Mouse (Mus musculus) stomach, postnatal 0 days (tissue): ENCODE data around the gene Pctp. TPM values are rescaled to one million over a fixed set of nuclear protein-coding genes. Genes with fewer than 3 reads are reported as not detected.

Experiments
- ATAC-seq: fragments of 200-750 bp; cut with Nextera tagmentation; 2 replicates; pipeline ENCODE4 v1.8.0; 2017; ENCODE audit not compliant: low FRiP score, low TSS enrichment
- DNase-seq: peaks from one replicate; pipeline ENCODE4 v3.0.0-alpha.2; 2016; ENCODE audit warnings: low spot score
- H3K27ac ChIP-seq: fragments of 300-500 bp; sonication (generic); replicated peaks from 2 replicates; pipeline ENCODE4 v1.5.1; 2014; ENCODE audit warnings: mild to moderate bottlenecking, control low read depth
- H3K27me3 ChIP-seq: fragments of 300-500 bp; sonication (generic); 2 replicates; pipeline ENCODE4 v1.6.1; 2014; ENCODE audit warnings: low read length; ENCODE audit not compliant: control insufficient read depth, insufficient read depth
- H3K36me3 ChIP-seq: fragments of 300-500 bp; sonication (generic); 2 replicates; pipeline ENCODE4 v1.6.1; 2014; ENCODE audit warnings: low read length, mixed read lengths; ENCODE audit not compliant: control insufficient read depth, insufficient read depth
- H3K4me1 ChIP-seq: fragments of 300-500 bp; sonication (generic); replicated peaks from 2 replicates; pipeline ENCODE4 v1.6.1; 2014; ENCODE audit warnings: antibody characterized with exemption; ENCODE audit not compliant: control insufficient read depth, insufficient read depth
- H3K4me2 ChIP-seq: fragments of 300-500 bp; sonication (generic); replicated peaks from 2 replicates; pipeline ENCODE4 v1.6.1; 2014; ENCODE audit warnings: low read depth, mild to moderate bottlenecking, control low read depth, moderate library complexity
- H3K4me3 ChIP-seq: fragments of 300-500 bp; sonication (generic); 2 replicates; pipeline ENCODE4 v1.5.1; 2014; ENCODE audit warnings: low read depth, low read length, control low read depth
- H3K9ac ChIP-seq: fragments of 300-500 bp; sonication (generic); 2 replicates; pipeline ENCODE4 v1.6.1; 2014; ENCODE audit warnings: mild to moderate bottlenecking, low read length, control low read depth, mixed read lengths
- H3K9me3 ChIP-seq: fragments of 300-500 bp; sonication (generic); 2 replicates; pipeline ENCODE4 v1.6.1; 2016; ENCODE audit warnings: low read length; ENCODE audit not compliant: control insufficient read depth
- CTCF ChIP-seq: IDR thresholded peaks from 2 replicates; pipeline ENCODE4 v1.5.1; 2016; ENCODE audit warnings: antibody characterized with exemption, low read depth, mild to moderate bottlenecking, moderate library complexity
- EP300 ChIP-seq: optimal IDR thresholded peaks from 2 replicates; pipeline ENCODE3; 2016; ENCODE audit warnings: antibody characterized with exemption
- WGBS: fragments of 180-500 bp; shearing (Covaris S2); extraction: QIAGEN DNeasy Blood & Tissue Kit; methylation state at CpG from one replicate; pipeline ENCODE4 v1.1.7; 2014; 5-methylcytosine and 5-hydroxymethylcytosine counted together
- polyA plus RNA-seq: library from polyadenylated mRNA; unstranded; fragments of >200 nt; fragmentation: Nextera tagmentation; extraction: Ambion mirVana; gene quantifications from 2 replicates; pipeline ENCODE4 v1.2.1, GENCODE M21; 2015

The Pctp gene
- polyA plus RNA-seq, 1 experiment from 2014 or later: 7.6 TPM

DNA sequence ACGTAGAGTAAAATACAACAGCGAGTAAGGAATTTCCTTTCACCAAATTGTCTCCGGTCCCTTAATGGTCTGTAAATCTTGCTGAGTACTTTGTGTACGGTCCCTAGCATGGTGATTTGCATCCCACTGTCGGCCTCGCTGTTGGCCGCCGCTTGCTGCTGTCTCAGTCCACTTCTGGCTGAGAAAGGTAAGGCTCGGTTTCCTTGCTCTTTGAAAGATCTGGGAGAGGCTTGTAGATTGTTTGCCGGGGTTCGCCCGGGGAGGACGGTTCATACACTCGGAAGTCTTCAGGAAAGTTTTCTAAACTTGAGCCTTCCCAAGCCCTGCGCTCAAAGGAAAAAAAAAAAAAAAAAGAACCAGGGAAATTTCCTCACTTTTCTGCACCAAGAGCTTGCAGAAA, 27.9 kb upstream of the Pctp start:
- TF ChIP-seq EP300 (no peak), CTCF (no peak)
- WGBS: under 1% methylated on average over 15 of the region's 15 CpGs
- Histone ChIP-seq H3K27me3 (0 out of 2 replicates have a peak, but pooled peaks cover 3% of the 10 kb centered on the region), H3K9me3 (no peaks in the 10 kb centered on the region), H3K9ac (peak overlapping the region; percentile 49), H3K4me1 (peaks cover 5% of the 10 kb centered on the region; the same call in 1 of the 2 replicates), H3K27ac (peak overlapping the region; percentile 66; the same call in 1 of the 2 replicates), H3K4me2 (peak overlapping the region; percentile 48), H3K36me3 (no peaks in the 10 kb centered on the region), H3K4me3 (peak overlapping the region; percentile 40)
- no peak for ATAC-seq
- DNase-seq: peak; percentile 53

DNA sequence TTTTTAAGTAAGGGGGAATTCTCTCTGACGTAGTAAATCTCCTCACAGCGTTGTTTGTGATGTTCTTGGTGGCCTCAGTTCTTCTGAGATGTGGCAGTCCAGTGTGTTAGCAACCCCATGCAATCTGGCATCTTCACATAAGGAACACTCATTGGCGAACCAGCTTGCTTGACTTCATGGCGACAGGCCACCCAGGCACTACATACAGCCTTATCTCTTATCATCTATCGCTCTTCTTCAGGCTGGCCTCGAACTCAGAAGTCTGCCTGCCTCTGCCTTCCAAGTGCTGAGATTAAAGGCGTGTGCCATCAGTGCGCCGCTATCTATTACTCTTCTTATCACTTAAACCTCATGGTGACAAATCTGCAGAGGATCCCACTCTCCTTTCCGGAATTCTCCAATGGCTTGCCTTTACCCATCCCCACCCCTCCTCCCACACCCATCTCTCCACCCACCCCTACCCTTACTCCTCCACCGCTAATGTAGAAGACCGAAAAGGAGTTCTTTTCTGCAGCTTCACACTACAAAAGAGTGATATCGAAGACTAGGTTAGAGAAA, 27.2 kb upstream of the Pctp start, which contains the start of gene Tmem100:
Tmem100 (plus strand) TSS at position 508 of the 558 bp plus-strand sequence.
- ATAC-seq (no peak), DNase-seq (no peak)
- Histone ChIP-seq H3K4me3 (peak within 1 kb of the TSS; percentile 40), H3K27me3 (0 out of 2 replicates have a peak, but pooled peaks cover 3% of the 10 kb centered on the region), H3K4me2 (peak within 1 kb of the TSS; percentile 48), H3K36me3 (no peaks in the 10 kb centered on the region), H3K4me1 (peaks cover 5% of the 10 kb centered on the region; the same call in 1 of the 2 replicates), H3K27ac (peak within 1 kb of the TSS; percentile 66), H3K9ac (peak within 1 kb of the TSS; percentile 49), H3K9me3 (no peaks in the 10 kb centered on the region)
- no peak for TF ChIP-seq CTCF
- TF ChIP-seq EP300: no peak
- WGBS: 49% methylated on average over 13 of the region's 13 CpGs

DNA sequence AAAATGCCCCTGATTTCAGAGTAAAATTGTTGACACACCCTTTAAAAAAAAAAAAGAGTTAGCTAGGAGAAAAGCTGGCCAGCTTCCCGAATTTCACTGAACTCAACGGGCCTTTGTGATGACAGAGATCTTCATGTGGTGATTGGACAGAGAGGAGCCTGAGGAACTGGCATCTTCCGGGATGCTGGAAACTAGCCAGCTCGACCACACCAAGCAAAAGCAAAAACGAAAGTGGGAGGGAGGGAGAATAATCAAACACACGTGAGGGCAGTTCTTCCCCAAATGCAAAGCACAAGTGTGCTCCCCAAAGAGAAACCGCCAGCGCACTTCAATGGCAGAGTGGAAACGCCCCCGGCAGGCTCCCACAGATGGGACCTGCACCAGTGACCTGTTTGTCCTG, 26.7 kb upstream of the Pctp start:
- Histone ChIP-seq H3K27ac (peak overlapping the region; percentile 53; the same call in 1 of the 2 replicates), H3K9ac (peak overlapping the region; percentile 27; the same call in 1 of the 2 replicates), H3K4me3 (peak overlapping the region; percentile 40; the same call in 1 of the 2 replicates), H3K4me1 (peaks cover 5% of the 10 kb centered on the region; the same call in 1 of the 2 replicates), H3K4me2 (peak overlapping the region; percentile 48), H3K9me3 (no peaks in the 10 kb centered on the region), H3K27me3 (0 out of 2 replicates have a peak, but pooled peaks cover 3% of the 10 kb centered on the region), H3K36me3 (no peaks in the 10 kb centered on the region)
- ATAC-seq (no peak), DNase-seq (peak; percentile 42)
- 26% methylated on average over 10 of the region's 10 CpGs for WGBS
- TF ChIP-seq EP300 (no peak), CTCF (no peak)

DNA sequence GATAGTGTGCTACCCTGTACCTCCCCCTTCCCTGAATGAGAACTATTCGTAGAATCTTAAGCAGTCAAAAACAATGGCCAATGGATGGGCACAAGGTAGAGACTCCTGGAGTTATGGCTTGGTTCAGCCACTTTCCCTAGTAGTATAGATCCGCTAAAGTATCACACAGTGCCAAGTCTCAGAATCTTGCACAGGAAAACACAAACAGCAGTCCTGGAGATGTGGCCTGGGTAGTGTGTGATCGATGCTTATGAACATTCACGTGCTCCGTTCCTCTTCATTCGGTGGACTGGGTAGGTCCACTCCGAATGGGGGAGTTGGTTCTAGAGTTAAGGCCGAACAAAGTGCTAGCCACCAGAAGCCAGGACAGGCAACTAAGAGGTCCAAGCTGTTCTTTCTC, 26.1 kb upstream of the Pctp start:
- 86% methylated on average over 8 of the region's 8 CpGs for WGBS
- DNase-seq: no peak
- Histone ChIP-seq H3K9ac (no peak overlapping the region), H3K4me2 (no peak overlapping the region), H3K4me3 (no peak overlapping the region), H3K27me3 (0 out of 2 replicates have a peak, but pooled peaks cover 3% of the 10 kb centered on the region), H3K36me3 (no peaks in the 10 kb centered on the region), H3K9me3 (no peaks in the 10 kb centered on the region), H3K4me1 (peaks cover 5% of the 10 kb centered on the region; the same call in 1 of the 2 replicates), H3K27ac (no peak overlapping the region)
- no peak for TF ChIP-seq CTCF
- ATAC-seq: no peak

DNA sequence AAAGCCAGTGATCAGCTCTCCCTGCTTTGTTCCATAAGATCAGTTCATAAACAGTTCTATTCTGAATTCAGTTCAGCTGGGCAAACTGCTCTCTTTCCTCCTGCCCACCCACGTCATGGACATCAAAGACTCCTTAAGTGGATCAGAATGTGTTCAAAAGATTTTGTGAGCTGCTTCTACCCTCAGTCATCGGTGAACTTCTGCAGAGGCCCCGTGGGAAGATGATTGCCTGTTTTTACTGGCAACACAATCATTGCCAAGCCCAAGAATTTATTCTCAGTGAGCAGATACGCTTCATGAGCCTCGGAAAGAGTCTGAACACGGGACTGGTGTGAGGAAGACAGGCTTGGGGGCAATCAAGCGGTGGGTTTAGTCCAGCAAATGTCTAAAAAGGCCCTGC, 24.5 kb upstream of the Pctp start:
- H3K4me3 ChIP-seq: no peak overlapping the region
- TF ChIP-seq CTCF (no peak), EP300 (no peak)
- 0 out of 2 replicates have a peak, but pooled peaks cover 3% of the 10 kb centered on the region for H3K27me3 ChIP-seq
- ATAC-seq (no peak), DNase-seq (no peak)
- H3K9me3 ChIP-seq: no peaks in the 10 kb centered on the region
- no peak overlapping the region for H3K4me2 ChIP-seq
- no peak overlapping the region for H3K27ac ChIP-seq
- H3K9ac ChIP-seq: no peak overlapping the region
- H3K4me1 ChIP-seq: peaks cover 5% of the 10 kb centered on the region; the same call in 1 of the 2 replicates
- WGBS: 49% methylated on average over 7 of the region's 7 CpGs
- H3K36me3 ChIP-seq: no peaks in the 10 kb centered on the region

DNA sequence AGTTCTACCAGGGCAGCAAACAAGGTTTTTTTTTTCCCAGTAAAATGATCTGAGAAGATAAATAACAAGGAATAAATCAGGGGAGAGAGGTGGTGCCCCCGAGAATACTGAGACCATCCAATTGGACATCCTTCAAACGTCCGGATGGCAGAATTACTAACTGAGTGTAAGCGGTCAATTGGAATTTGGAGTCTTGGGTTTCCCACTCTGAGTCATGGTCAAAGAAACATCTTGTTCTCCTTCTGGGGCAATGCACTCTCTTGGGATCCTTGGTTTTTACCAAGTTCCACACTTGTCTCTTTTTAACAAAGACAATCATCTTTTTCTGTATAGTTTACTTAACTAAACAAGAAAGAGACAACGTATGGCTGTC, 24.1 kb upstream of the Pctp start:
- Histone ChIP-seq H3K27ac (no peak overlapping the region), H3K27me3 (0 out of 2 replicates have a peak, but pooled peaks cover 2% of the 10 kb centered on the region), H3K4me1 (peaks cover 5% of the 10 kb centered on the region; the same call in 1 of the 2 replicates), H3K9ac (no peak overlapping the region), H3K4me3 (no peak overlapping the region), H3K4me2 (no peak overlapping the region), H3K36me3 (no peaks in the 10 kb centered on the region), H3K9me3 (no peaks in the 10 kb centered on the region)
- TF ChIP-seq EP300: no peak
- no peak for TF ChIP-seq CTCF
- WGBS: 56% methylated on average over 5 of the region's 5 CpGs
- ATAC-seq: no peak
- DNase-seq: no peak
